Mouse (Mus musculus) G1E (cell line): Measurements from ENCODE around the gene Pstpip1. TPM values are rescaled to one million over a fixed set of nuclear protein-coding genes. Genes with fewer than 3 reads are reported as not detected.

Experiments
- ATAC-seq: 2 replicates; pipeline ENCODE4 v1.8.0; 2016; ENCODE audit warnings: mild to moderate bottlenecking; ENCODE audit not compliant: insufficient number of reproducible peaks, poor library complexity, low FRiP score, severe bottlenecking; ENCODE audit errors: extremely low read depth
- DNase-seq: peaks from one replicate; pipeline ENCODE4 v3.0.0; 2012; ENCODE audit warnings: low spot score
- H3K27me3 ChIP-seq: 2 replicates; pipeline ENCODE4 v1.6.1; 2012; ENCODE audit warnings: mild to moderate bottlenecking, low read length, inconsistent platforms; ENCODE audit not compliant: insufficient read depth
- H3K36me3 ChIP-seq: replicated peaks from 2 replicates; pipeline ENCODE3; 2012; ENCODE audit warnings: mild to moderate bottlenecking, inconsistent platforms
- H3K4me1 ChIP-seq: 2 replicates; pipeline ENCODE4 v1.6.1; 2012; ENCODE audit warnings: low read depth, low read length, inconsistent platforms, mixed read lengths; ENCODE audit not compliant: insufficient read depth
- H3K4me3 ChIP-seq: 2 replicates; pipeline ENCODE4 v1.5.1; 2012; ENCODE audit warnings: low read depth, mild to moderate bottlenecking, inconsistent platforms, low read length, moderate library complexity, mixed read lengths
- H3K9me3 ChIP-seq: replicated peaks from 2 replicates; pipeline ENCODE4 v1.6.1; 2012; ENCODE audit warnings: inconsistent platforms
- CTCF ChIP-seq: IDR thresholded peaks from 2 replicates; pipeline ENCODE4 v1.5.1; 2012; ENCODE audit warnings: low read depth, low read length, inconsistent platforms, mixed read lengths
- GATA1 ChIP-seq: IDR thresholded peaks from 2 replicates; pipeline ENCODE4 v1.6.1; 2012; ENCODE audit warnings: borderline replicate concordance, low read length, inconsistent platforms, mixed read lengths
- GATA2 ChIP-seq: IDR thresholded peaks from 2 replicates; pipeline ENCODE4 v1.6.1; 2012; ENCODE audit warnings: low read depth, low read length, inconsistent platforms, borderline replicate concordance
- POLR2AphosphoS5 ChIP-seq: IDR thresholded peaks from 2 replicates; pipeline ENCODE4 v1.6.1; 2012; ENCODE audit warnings: low read depth, low read length, inconsistent platforms; ENCODE audit not compliant: insufficient replicate concordance
- TAL1 ChIP-seq: conservative IDR thresholded peaks from 2 replicates; pipeline ENCODE4 v1.6.1; 2012; ENCODE audit warnings: low read depth, low read length, inconsistent platforms, mixed read lengths
- polyA plus RNA-seq: library from polyadenylated mRNA; stranded (reverse); fragments of >175 nt; gene quantifications from 2 replicates; pipeline ENCODE4 v1.2.3, GENCODE M21; 2012
- total RNA-seq, 2 experiments: library from RNA; stranded (forward) in 1 of 2; stranded (reverse) in 1 of 2; fragments of 200-1000 nt in 1 of 2; fragments of >200 nt in 1 of 2; fragmentation: Nextera tagmentation in 1 of 2; gene quantifications; 2 replicates each; pipeline ENCODE4 v1.2.3; 2014 to 2017

Pstpip1 gene
- total and polyA plus RNA-seq, 3 experiments, result 0.05 TPM; not detected in 2

- H3K4me3 ChIP-seq, result no peak overlapping the region
- no peaks in the 10 kb centered on the region for H3K9me3 ChIP-seq
- H3K36me3 ChIP-seq, result no peaks in the 10 kb centered on the region
- peaks cover 24% of the 10 kb centered on the region for H3K27me3 ChIP-seq
- TF ChIP-seq POLR2AphosphoS5 (no peak), GATA2 (no peak), CTCF (no peak), TAL1 (no peak), GATA1 (no peak)
- no peak for ATAC-seq
- H3K4me1 ChIP-seq, result no peaks in the 10 kb centered on the region
- no peak for DNase-seq
Measured at GRCm38 (mm10) chr9:56158077-56158476, 68.3 kb downstream of the Pstpip1 start.

- ATAC-seq, result no peak
- H3K4me1 ChIP-seq, result no peaks in the 10 kb centered on the region
- no peak for DNase-seq
Measured at GRCm38 (mm10) chr9:56159456-56159855, 69.7 kb downstream of the Pstpip1 start.

GRCm38 (mm10) chr9:56160341-56161141, 70.8 kb downstream of the Pstpip1 start:
- Histone ChIP-seq H3K9me3 (no peaks in the 10 kb centered on the region), H3K4me1 (no peaks in the 10 kb centered on the region), H3K36me3 (no peaks in the 10 kb centered on the region), H3K27me3 (peaks cover 36% of the 10 kb centered on the region), H3K4me3 (no peak overlapping the region; the same call in 1 of the 2 replicates)
- TF ChIP-seq POLR2AphosphoS5 (no peak), TAL1 (no peak), CTCF (no peak), GATA2 (no peak), GATA1 (no peak)
- ATAC-seq (no peak), DNase-seq (no peak)

More at GRCm38 (mm10) chr9:56159456-56159855, 69.7 kb downstream of the Pstpip1 start:
- H3K4me3 ChIP-seq, result no peak overlapping the region
- H3K9me3 ChIP-seq, result no peaks in the 10 kb centered on the region
- TF ChIP-seq GATA2, result no peak
- no peak for TF ChIP-seq GATA1
- no peak for TF ChIP-seq TAL1
- TF ChIP-seq CTCF, result no peak
- TF ChIP-seq POLR2AphosphoS5, result no peak
- H3K27me3 ChIP-seq, result peaks cover 36% of the 10 kb centered on the region
- no peaks in the 10 kb centered on the region for H3K36me3 ChIP-seq

- H3K4me3 ChIP-seq, result no peak within 1 kb of the TSS
- ATAC-seq (no peak), DNase-seq (no peak)
- H3K9me3 ChIP-seq, result no peaks in the 10 kb centered on the region
- no peak for TF ChIP-seq POLR2AphosphoS5
- no peak for TF ChIP-seq TAL1
- TF ChIP-seq GATA2, result no peak
- no peak for TF ChIP-seq GATA1
- no peak for TF ChIP-seq CTCF
- peaks cover 3% of the 10 kb centered on the region; the same call in 1 of the 2 replicates for H3K4me1 ChIP-seq
- no peaks in the 10 kb centered on the region for H3K36me3 ChIP-seq
- peaks cover 38% of the 10 kb centered on the region for H3K27me3 ChIP-seq
Measured at GRCm38 (mm10) chr9:56165377-56165776, 75.6 kb downstream of the Pstpip1 start, which contains the start of gene Tspan3. Gene Tspan3 (minus strand): TSS chr9:56165477.

- Histone ChIP-seq H3K36me3 (no peaks in the 10 kb centered on the region), H3K4me3 (no peak overlapping the region), H3K27me3 (peaks cover 30% of the 10 kb centered on the region), H3K9me3 (no peaks in the 10 kb centered on the region), H3K4me1 (peaks cover 3% of the 10 kb centered on the region; the same call in 1 of the 2 replicates)
- DNase-seq (no peak), ATAC-seq (no peak)
- TF ChIP-seq GATA2 (no peak), GATA1 (no peak), CTCF (no peak), POLR2AphosphoS5 (no peak), TAL1 (no peak)
Measured at GRCm38 (mm10) chr9:56166161-56166560, 76.4 kb downstream of the Pstpip1 start.

GRCm38 (mm10) chr9:56167690-56168089, 77.9 kb downstream of the Pstpip1 start:
- Histone ChIP-seq H3K4me1 (peaks cover 3% of the 10 kb centered on the region; the same call in 1 of the 2 replicates), H3K4me3 (no peak overlapping the region), H3K9me3 (no peaks in the 10 kb centered on the region), H3K27me3 (peaks cover 21% of the 10 kb centered on the region), H3K36me3 (no peaks in the 10 kb centered on the region)
- ATAC-seq (no peak), DNase-seq (no peak)
- TF ChIP-seq GATA1, result no peak
- no peak for TF ChIP-seq POLR2AphosphoS5
- TF ChIP-seq GATA2, result no peak
- no peak for TF ChIP-seq TAL1
- no peak for TF ChIP-seq CTCF
